Mouse (Mus musculus): ENCODE results near the gene Ulk4.

Ulk4 gene

DNA sequence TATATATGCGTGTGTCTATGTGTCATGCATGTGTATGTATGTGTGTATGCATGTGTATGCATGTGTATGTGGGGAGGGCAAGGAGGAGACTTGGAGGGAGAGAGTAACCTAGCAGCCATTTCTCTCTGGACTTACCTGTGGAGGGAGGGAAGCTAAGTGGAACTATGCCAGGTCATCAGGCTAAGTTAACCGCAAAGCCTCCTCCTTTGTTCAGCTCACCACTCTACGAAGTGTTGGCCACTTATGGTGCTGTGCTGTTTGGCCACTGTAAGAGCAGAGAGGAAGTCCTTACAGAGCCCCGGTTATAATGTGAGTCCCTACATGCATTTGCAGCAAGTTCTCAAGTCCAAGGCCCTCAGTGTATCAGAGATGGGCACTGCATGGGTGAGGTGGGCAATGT, 300.1 kb downstream of the Ulk4 start:
- no peak for DNase-seq (ENCODE audit: low spot score)

DNA sequence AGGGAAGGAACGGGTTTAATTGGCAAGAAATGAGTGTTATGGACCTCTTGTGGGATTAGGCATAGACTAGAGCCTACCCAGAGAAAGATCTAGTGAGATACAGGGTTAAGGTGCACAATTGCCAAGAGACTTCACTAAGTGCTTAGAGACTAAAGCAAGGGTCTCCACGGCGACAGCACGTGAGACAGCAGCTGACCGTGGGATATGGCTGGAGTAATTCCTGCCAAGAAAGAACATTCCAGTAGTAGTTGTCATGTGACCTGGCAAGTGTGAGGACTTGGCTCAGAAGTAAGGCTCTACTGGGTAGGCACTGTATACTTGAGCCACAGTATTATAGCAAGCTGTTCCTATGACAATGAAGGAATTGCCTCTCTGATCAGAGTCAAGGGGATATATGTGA, 300.8 kb downstream of the Ulk4 start:
- no peak for DNase-seq (ENCODE audit: low spot score)

DNA sequence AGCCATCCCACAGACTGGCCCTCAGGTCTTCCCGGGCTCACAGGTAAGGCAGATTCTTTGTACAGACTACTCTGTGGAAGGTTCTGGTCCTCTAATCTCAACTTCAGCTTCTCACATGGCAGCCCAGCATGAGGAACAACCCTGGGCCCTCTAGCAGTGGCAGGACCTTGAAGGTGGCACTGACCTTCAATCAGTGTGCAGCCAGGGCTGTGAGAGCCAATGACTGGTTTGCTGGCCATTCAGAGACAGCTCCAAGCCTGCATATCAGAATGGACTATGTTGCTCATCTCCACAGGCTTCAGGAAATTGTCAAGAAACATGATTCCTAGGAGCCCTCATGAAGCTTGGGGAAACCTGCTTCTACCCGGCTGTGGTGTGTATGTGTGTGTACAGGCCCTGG, 302.8 kb downstream of the Ulk4 start:
- DNase-seq (ENCODE audit: low spot score) = no peak

DNA sequence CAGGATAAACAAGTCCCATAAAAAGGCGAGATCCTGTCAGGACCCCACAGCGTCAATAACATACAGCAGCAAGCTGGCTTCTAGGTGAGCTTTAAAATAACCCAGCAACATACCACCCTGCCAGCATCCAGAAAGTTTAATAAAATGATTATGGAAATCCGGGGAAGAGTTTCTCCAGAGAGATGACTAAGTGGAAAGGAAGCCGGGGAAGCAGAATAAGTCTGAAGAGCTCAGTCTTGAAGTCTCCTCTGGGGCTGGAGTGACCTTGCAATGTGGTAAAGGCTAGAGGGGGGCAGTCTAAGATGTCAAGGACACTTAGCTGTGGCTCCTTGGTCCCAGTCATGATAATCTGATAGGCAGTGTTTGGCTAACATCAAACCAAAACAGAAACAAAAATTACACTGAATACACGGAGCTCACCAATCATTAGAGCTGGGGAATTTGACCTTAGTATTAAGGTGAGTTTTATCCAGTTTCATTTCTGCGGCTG, 303.9 kb downstream of the Ulk4 start:
- DNase-seq (ENCODE audit: low spot score) = no peak

DNA sequence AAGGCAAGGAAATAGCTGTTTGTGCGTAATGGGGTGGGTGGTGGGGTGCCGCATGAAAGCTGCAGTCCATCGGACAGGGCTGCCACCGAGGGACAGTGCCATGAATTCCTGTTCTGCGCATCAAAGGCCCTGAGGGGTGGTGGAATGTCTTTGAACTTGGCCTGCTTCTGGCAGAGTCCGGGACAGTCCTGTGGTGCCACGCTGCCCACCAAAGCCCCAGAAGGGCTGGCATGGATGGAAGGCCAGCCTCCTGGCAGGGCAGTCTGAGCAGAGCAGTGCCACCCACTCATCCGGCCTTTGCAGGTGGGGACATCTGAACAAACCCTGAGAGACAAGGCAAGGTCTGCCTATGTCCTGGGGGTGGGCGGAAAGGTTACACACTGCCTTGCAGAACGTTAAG, 312.0 kb downstream of the Ulk4 start:
- no peak for DNase-seq (ENCODE audit: low spot score)

DNA sequence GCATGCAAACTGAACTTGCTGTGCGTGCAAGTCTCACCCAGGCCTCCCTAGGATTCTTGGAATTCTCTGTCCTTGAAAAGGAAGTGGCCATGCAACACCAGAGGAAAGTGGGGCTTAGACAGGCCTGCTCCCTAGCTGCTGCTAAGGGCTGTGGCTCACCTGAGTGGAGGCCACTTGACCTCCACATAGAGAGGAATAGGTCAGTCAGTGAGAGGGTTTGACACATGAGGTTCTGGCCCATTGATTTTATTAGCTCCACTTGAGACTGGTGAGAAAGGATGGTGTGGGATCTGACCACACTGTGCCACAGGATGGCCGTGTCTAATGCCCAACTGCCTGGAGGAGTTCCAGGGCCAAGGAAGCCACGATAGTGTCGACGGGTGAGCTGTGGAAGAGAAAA, 312.8 kb downstream of the Ulk4 start:
- no peak for DNase-seq (ENCODE audit: low spot score)

DNA sequence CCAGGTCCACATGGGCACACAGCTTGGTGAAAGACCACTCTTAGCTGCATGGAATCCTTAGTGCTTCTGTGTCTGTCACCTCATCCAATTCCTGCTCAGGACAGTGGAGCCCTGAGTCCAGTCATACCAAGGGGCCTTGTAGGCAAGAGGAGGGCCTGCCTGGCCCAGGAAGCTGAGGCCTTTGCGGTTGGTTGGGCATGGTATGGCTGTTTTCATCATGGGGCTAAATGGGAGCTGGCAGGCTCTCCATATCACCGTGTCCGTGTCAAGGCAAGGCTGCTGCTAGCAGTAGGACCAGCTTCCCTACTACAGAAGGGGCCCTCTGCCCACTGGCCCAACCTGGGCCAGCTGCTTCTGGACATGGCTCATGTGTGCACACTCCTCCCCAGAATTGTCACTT, 313.3 kb downstream of the Ulk4 start:
- DNase-seq (ENCODE audit: low spot score) = no peak

DNA sequence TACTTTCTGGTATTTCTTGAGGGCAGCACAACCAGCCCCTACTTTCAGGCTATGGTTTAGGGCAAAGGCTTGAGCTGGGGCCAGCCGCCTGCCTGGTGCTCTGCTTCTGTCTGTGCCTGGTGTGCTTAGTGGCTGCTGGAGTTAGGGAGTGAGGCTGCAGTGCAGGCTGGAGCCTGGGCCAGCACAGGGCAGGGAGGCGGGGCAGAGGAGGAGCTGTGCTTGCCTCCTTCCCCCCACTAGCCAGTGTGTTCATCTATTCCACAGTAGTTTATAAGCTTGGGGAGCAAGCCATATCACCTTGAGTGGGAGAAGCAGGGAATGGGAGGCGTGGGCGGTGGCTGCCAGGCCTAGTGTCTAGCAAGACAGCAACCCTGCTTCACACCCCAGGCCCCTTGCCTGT, 313.9 kb downstream of the Ulk4 start:
- DNase-seq (ENCODE audit: low spot score) = no peak

DNA sequence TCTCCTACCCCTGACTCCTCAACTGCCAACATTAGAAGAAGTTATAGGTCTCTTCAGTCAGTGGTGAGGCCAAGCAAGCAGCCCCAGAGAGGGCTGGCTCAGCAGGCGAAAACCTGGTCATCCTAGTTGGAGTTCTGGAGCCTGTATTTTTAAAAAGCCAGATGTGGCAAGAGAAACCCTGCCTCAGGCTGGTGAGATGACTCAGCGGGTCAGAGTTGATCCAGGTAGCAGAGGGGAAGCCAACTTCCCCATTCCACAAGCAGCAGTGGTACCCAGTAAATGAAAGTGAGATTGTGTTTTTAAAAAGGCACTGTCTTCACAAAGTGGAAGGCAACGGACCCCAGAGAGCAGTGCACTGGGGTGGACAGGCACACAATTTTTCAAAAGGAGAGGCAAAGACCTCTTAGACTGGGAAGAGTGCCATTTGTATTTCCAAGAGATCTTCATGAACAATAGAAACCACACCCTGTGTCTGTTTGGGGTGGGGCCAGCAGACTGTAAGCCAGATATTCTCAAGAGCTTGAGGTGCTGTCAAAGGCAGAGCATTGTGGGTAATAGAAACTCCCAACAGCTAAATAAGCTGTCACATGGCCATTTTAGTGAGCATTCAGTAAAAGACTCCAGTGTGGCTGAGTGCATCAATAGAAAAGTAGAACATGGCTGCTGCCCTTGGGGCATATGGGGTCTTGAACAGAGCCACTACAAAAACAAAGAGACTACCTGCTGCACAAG, 314.9 kb downstream of the Ulk4 start:
- DNase-seq (ENCODE audit: low spot score) = no peak

DNA sequence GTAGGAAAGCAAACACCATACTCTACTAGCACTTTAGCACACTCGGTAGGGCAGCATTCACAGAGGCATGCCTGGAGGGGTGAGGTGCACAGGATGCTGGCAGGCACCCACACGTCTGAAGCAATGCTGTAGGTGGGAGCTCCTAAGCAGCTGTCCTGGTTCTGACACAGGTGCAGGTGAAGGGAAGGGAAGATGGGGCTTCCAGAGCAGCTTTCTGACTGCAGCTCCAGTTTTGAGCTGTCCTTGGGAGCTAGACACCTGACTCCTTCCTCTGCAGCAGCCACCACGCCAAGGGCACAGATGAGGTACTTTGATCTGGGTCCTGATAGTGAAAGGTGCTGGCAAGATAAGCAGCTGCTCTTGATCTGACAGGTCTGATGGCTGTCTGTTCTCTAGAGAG, 315.5 kb downstream of the Ulk4 start:
- no peak for DNase-seq (ENCODE audit: low spot score)

DNA sequence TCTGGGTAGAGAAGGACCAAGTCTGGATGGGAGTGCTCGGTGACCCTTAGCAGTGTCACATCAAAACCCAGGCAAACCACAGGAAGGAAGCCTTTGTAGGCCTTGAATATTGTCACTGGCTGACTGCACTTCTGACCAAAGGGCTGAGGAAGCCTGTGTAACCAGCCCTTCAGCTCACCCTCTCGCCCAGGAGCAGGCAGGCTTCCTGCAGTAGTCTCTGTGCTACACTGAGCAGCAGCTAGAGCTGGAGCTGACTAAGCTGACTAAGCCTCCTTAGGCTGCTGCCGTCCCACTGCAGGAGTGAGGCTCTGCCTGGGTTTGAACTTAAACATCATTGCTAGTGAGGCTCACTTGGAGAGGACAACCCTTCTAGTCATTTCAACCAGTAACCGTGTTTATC, 316.4 kb downstream of the Ulk4 start:
- DNase-seq (ENCODE audit: low spot score) = no peak

DNA sequence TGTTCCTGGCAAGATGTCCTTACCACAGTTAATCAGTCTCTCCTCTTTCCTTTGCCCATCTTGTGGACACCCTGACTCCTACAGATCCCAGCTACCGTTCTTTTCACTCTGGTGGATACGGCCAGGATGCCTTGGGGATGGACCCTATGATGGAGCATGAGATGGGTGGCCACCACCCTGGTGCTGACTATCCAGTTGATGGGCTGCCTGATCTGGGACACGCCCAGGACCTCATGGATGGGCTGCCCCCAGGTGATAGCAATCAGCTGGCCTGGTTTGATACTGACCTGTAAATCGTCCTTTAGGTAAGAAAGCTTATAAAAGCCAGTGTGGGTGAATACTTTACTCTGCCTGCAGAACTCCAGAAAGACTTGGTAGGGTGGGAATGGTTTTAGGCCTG, 317.8 kb downstream of the Ulk4 start:
- DNase-seq (ENCODE audit: low spot score) = no peak

DNA sequence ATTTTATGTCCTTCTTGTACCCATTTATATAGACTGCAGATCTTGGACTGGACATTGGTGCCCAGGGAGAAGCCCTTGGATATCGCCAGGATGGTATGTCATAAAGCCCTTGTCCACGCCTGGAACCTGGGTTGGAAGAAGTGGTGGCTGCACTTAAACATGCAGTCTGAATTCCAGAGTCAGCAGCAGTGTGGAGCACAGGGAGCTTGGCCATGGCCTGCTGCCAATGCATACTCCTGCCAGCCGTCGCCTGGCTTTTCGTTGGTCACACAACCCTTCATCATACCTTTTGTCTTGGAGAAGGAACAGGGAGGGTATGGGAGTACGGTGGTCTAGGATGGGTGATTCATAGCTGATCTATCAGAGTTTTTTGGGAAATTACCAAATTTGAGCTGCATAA, 318.4 kb downstream of the Ulk4 start:
- DNase-seq (ENCODE audit: low spot score) = no peak

DNA sequence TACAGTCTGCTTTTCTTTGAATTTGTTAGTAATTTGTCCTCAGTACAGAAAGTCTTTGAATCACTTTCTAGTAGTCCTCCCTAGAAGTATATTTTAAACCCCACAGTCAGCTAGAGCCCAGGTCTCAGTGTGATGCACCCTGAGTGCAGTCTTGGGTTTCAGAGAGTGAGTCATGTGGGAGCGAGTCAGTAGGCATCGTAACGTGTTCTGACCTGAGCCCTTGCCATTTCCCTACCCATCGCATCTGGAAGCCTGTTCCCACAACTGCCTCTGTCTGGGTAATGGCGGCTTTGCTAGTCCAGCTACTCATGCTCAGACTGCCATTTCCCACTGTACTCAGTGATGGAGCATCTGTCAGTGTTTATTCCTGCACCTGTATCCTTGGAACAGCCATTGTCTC, 318.9 kb downstream of the Ulk4 start:
- DNase-seq (ENCODE audit: low spot score) = no peak

DNA sequence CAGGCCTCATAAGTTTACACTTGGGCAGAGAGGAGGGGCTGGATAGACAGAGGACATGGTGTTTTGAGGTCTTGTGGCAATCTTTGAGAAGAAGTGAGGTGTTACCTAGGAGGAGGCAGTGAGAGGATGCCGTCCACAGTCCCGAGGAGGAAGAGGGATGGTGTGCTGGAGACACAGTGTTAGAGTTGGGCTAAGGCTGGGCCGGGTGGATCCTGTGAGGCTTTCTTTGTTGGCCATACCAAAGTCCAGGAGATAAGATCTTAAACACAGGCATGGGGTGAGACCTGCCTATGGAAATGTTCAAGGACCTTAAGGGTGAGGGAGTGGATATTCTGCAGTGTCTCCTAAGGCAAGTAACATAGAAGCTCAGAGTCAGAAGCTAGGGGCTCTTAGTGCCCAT, 325.1 kb downstream of the Ulk4 start:
- DNase-seq (ENCODE audit: low spot score) = no peak

DNA sequence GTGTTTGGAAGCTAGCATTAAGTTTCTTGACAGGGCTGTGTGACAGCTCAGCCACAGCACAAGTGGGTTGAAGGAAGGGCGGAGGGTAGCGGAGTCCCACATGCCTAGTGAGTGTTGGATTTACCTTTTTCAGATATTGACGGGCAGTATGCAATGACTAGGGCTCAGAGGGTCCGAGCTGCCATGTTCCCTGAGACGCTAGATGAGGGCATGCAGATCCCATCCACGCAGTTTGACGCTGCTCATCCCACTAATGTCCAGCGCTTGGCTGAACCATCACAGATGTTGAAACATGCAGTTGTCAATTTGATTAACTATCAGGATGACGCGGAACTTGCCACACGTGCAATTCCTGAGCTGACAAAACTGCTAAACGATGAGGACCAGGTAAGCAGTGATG, 326.2 kb downstream of the Ulk4 start:
- no peak for DNase-seq (ENCODE audit: low spot score)

DNA sequence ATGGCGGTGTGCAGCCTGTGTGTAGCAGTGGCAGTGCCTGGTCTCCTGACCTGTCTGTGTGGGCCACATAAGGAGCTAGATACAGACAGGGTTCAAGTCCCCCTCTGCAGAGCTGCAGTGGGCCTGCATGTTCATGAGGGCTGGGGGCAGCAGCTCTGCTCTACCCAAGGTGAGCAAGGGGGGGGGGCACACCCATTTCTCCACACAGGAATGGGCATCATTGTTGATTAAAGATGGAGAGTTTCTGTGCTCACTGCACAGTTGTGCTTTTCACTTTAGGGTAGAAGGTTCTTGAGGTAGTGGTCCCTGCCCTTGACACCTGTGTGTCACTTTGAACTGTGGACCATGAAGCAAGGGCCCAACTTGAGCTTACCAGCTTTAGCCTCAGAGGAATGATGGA, 328.2 kb downstream of the Ulk4 start:
- no peak for DNase-seq (ENCODE audit: low spot score)

DNA sequence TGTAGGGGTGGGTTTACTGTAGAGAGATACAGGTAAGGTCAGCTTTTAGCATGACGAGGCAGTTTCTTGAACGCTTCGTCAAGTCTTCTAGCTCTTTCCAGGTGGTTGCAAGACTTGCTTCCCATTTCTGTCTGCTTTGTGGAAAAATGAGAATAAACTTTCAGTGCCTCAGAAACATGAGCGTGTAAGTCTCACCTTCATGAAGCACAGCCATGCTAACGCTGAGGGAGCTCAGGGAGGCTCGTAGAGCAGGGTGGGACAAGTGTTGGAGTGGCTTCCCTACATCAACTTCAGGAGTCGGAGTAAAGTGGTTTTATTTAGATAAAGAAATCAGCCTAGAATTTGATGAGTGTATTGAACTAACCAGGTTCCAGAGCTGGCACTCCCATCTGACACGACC, 330.9 kb downstream of the Ulk4 start:
- DNase-seq (ENCODE audit: low spot score) = no peak

DNA sequence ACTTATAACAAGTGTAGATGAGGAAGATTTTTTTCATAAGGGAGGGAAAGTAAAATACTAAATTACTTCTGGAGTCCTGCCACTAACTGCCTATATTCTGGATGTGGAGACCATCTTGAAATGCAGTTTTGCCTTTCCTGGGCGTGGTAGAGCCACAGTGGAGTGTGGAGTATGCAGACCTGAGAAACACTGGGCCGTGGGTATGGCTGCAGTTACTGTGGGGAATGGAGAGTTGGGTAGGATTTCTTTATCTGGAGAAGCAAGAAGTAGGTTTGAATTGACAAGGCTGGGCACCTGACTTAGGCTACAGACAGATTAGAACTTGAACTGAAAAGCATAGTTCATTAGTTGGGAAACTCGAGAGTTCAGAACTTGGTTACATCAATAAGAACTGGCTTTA, 332.8 kb downstream of the Ulk4 start:
- DNase-seq (ENCODE audit: low spot score) = no peak

DNA sequence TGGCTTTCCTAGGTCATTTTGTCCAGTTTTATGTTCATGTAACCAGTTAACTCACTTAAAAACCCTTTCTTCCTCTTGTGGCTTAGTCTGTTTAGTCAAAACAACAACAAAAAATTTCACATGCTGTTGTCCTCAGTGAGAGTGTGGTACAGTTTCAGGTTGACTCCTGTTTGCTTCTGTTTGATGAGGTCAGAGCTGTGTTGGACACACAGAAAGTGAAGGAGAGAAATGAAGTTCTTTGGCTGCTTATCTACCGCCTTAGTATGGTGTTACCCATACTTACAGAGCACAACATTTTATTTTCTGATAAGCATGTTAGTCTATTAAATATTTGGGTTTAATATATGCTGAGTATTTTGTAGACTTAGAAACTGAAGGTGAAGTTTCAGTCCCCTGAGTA, 333.2 kb downstream of the Ulk4 start:
- DNase-seq (ENCODE audit: low spot score) = no peak

DNA sequence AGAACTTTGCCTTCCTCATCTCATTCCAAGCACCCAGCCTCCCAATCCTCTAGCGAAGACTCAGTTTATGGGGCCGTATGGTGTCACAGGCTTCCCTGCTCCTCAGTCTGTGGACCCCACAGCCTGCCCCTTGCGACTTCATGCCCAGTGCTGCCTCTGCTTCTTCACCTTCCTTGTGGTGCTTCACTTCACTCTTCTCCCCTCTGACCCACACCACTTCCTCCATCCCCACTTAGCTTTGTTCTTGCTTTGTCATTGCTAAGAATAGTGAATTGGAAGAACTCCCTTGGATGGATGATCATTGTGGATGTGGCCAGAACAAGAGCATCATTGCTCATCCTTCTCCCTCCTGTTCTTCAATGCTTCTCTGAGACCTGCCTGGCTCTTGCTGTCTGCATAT, 336.1 kb downstream of the Ulk4 start:
- DNase-seq (ENCODE audit: low spot score) = no peak

DNA sequence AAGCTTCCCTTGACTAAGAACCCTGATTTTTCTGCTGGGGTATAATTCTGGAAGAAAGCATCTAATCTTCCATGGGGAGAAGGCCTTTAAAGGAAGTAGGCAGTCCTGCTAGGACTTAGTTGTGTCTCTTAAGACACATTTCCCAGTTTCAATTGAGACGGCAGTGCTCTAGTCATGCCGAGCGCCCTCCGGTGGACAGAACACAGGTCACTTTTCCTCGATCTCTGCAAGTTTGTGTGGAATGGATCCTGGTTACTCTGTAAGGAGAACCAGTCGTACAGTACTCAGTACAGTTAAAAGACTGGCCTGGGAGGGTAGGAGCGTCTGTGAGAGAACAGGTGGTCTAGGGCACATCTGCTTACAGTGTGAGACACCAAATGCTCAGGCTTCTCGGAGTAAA, 340.6 kb downstream of the Ulk4 start:
- DNase-seq (ENCODE audit: low spot score) = peak; percentile 84

DNA sequence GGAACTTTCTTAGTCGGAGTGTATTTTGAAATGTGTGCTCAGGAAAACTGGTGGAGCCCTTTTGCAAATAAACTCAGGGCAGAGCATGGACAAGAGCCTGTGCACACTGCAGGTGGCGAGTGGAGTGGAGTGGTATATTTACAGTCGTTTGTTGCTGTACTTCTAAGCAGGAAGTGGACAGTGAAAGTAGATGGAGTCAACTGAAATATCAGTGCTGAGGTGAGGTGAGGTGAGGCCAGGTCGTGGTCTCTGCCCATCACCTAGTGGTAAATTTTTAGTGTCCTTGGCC, 341.4 kb downstream of the Ulk4 start:
- no peak for DNase-seq (ENCODE audit: low spot score)

DNA sequence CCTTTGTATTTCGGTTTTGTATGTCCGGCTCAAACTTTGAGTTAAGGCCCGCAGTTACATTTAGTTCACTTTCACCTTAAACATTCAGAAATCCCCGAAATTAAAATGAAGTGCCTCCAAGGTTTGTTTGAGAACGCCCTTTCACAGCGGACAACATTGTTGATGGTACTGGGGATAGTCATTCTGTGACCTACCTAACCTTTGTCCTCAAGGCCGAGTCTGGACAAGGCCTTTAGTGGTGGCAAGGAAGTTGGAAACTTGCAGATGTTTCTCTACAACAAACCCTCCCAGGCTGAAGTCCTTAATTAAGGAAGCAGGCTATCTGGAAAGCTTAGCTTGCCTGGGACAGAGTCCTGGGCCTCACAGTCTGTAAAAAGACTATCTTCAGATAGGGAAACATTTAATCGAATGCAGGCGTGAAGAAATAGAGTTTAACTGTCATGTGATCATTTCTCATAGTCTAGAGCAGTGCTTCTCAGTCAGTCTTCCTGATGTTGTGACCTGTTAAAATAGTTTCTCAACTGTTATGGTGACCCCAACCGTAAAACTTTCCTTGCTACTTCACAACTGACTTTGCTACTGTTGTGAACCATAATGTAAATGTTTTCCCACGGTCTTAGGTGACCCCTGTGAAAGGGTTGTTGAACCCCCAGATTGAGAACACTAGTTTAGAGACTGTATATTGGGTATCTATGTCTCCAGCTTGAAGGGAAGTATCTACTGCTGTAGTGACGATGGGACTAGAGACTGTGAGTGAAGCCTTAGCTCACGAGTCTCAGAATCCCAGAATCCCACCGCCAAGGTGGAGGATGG, 342.0 kb downstream of the Ulk4 start:
- DNase-seq (ENCODE audit: low spot score) = no peak
